Mouse (Mus musculus) limb, embryonic 14.5 days (tissue): ENCODE data around the gene Casc3. TPM values are rescaled to one million over a fixed set of nuclear protein-coding genes. Genes with fewer than 3 reads are reported as not detected.

Experiments
- ATAC-seq: fragments of 200-750 bp; cut with Nextera tagmentation; 2 replicates; pipeline ENCODE4 v1.8.0; 2017; ENCODE audit warnings: low read depth, moderate number of reproducible peaks, moderate TSS enrichment; ENCODE audit not compliant: low FRiP score
- DNase-seq: peaks from one replicate; pipeline ENCODE4 v3.0.0-alpha.2; 2015; ENCODE audit warnings: low spot score
- H3K27ac ChIP-seq: fragments of 300-500 bp; sonication (generic); replicated peaks from 2 replicates; pipeline ENCODE4 v1.5.1; 2014; ENCODE audit warnings: low read depth, mild to moderate bottlenecking, low read length, moderate library complexity, mixed read lengths
- H3K27me3 ChIP-seq: fragments of 300-500 bp; sonication (generic); 2 replicates; pipeline ENCODE4 v1.6.1; 2014; ENCODE audit warnings: low read length, mixed read lengths; ENCODE audit not compliant: control insufficient read depth, insufficient read depth
- H3K36me3 ChIP-seq: fragments of 300-500 bp; sonication (generic); 2 replicates; pipeline ENCODE4 v1.6.1; 2014; ENCODE audit warnings: mild to moderate bottlenecking, low read length, moderate library complexity, mixed read lengths; ENCODE audit not compliant: control insufficient read depth, insufficient read depth
- H3K4me1 ChIP-seq: fragments of 300-500 bp; sonication (generic); 2 replicates; pipeline ENCODE4 v1.6.1; 2014; ENCODE audit warnings: antibody characterized with exemption, low read length, mixed read lengths; ENCODE audit not compliant: control insufficient read depth, insufficient read depth
- H3K4me2 ChIP-seq: fragments of 300-500 bp; sonication (generic); replicated peaks from 2 replicates; pipeline ENCODE4 v1.6.1; 2014; ENCODE audit warnings: low read depth, mild to moderate bottlenecking, low read length, moderate library complexity; ENCODE audit not compliant: severe bottlenecking
- H3K4me3 ChIP-seq: fragments of 300-500 bp; sonication (generic); replicated peaks from 2 replicates; pipeline ENCODE4 v1.5.1; 2014; ENCODE audit warnings: low read length
- H3K9ac ChIP-seq: fragments of 300-500 bp; sonication (generic); 2 replicates; pipeline ENCODE4 v1.6.1; 2014; ENCODE audit warnings: mild to moderate bottlenecking, low read depth, low read length, moderate library complexity; ENCODE audit not compliant: severe bottlenecking
- H3K9me3 ChIP-seq: fragments of 300-500 bp; sonication (generic); 2 replicates; pipeline ENCODE4 v1.6.1; 2016; ENCODE audit warnings: low read length; ENCODE audit not compliant: control insufficient read depth
- POLR2A ChIP-seq: fragments of 200-500 bp; IDR thresholded peaks from 2 replicates; pipeline ENCODE4 v1.8.0; 2012; ENCODE audit warnings: inconsistent platforms, mild to moderate bottlenecking, moderate library complexity, borderline replicate concordance; ENCODE audit not compliant: insufficient read depth, insufficient read length; ENCODE audit errors: extremely low read depth
- WGBS: fragments of 180-500 bp; shearing (Covaris S2); extraction: QIAGEN DNeasy Blood & Tissue Kit; methylation state at CpG from one replicate; pipeline ENCODE4 v1.1.7; 2014; 5-methylcytosine and 5-hydroxymethylcytosine counted together
- polyA plus RNA-seq, 2 experiments: library from polyadenylated mRNA; depleted of rRNA in 1 of 2; stranded (reverse) in 1 of 2; unstranded in 1 of 2; fragments of >200 nt; fragmentation: Nextera tagmentation in 1 of 2; extraction: Ambion mirVana in 1 of 2; gene quantifications; 2 replicates each; pipeline versions ENCODE4 v1.2.1 to v1.2.3; 2012 to 2014

The Casc3 gene
- polyA plus RNA-seq, 2 experiments = 34.1 to 52.4 TPM

DNA sequence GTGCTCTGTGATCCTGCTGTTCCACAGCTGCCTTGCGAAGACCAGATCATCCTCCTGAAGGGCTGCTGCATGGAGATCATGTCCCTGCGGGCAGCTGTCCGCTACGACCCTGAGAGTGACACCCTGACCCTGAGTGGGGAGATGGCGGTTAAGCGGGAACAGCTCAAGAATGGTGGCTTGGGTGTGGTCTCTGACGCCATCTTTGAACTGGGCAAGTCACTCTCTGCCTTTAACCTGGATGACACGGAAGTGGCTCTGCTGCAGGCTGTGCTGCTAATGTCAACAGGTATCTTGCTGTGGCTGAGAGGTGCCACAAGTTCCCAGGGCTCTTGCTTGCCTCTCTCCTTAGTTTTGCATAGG is 41.2 kb upstream of the Casc3 start:
- no peaks in the 10 kb centered on the region for H3K9me3 ChIP-seq
- no peak for TF ChIP-seq POLR2A
- H3K4me3 ChIP-seq = no peak overlapping the region
- no peak overlapping the region for H3K27ac ChIP-seq
- peaks cover 30% of the 10 kb centered on the region for H3K4me1 ChIP-seq
- 87% methylated on average over 8 of the region's 8 CpGs for WGBS
- H3K36me3 ChIP-seq = peaks cover 79% of the 10 kb centered on the region
- no peak for DNase-seq
- H3K9ac ChIP-seq = no peak overlapping the region
- H3K27me3 ChIP-seq = no peaks in the 10 kb centered on the region
- no peak overlapping the region for H3K4me2 ChIP-seq
- no peak for ATAC-seq

DNA sequence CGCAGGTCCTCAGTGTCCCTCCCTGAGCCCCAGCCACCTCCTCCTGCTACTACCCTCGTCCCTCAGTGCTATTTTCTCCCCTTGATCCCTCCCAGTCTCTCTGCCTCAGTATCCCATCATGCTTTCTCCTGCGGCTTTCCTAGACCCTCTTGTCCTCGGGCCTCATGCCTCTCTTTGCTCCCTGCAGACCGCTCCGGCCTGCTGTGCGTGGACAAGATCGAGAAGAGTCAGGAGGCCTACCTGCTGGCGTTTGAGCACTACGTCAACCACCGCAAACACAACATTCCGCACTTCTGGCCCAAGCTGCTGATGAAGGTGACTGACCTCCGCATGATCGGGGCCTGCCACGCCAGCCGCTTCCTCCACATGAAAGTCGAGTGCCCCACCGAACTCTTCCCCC is 40.6 kb upstream of the Casc3 start:
- no peak overlapping the region for H3K9ac ChIP-seq
- peaks cover 33% of the 10 kb centered on the region for H3K4me1 ChIP-seq
- TF ChIP-seq POLR2A = no peak
- no peak for DNase-seq
- no peak overlapping the region for H3K4me2 ChIP-seq
- 81% methylated on average over 18 of the region's 18 CpGs for WGBS
- H3K27me3 ChIP-seq = no peaks in the 10 kb centered on the region
- no peak overlapping the region for H3K27ac ChIP-seq
- H3K36me3 ChIP-seq = peaks cover 84% of the 10 kb centered on the region
- no peak overlapping the region for H3K4me3 ChIP-seq
- H3K9me3 ChIP-seq = no peaks in the 10 kb centered on the region
- ATAC-seq = no peak

DNA sequence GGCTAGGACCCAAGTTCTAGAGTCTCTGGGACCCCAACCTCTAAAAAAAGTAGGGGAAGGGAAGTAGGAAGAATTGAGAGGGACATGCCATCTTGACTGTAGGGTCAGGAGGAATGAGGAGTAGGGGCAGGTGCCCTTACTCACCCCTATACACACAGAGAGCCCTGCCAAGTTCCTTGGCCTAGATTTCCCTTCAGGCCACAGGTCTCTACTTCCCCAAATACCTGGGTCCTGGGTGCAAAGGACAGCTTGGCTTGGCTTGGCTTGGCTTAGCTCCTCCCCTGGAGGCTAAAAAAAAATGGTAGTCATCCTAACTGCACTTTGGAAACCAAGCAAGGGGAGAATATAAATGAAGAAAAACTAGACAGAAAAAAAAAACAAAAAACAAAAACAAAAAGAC is 40.0 kb upstream of the Casc3 start:
- TF ChIP-seq POLR2A = no peak
- H3K27me3 ChIP-seq = no peaks in the 10 kb centered on the region
- no peak overlapping the region for H3K27ac ChIP-seq
- no peak for ATAC-seq
- H3K4me3 ChIP-seq = no peak overlapping the region
- H3K9me3 ChIP-seq = no peaks in the 10 kb centered on the region
- no peak overlapping the region for H3K4me2 ChIP-seq
- DNase-seq = no peak
- no peak overlapping the region for H3K9ac ChIP-seq
- peaks cover 87% of the 10 kb centered on the region for H3K36me3 ChIP-seq
- H3K4me1 ChIP-seq = peaks cover 33% of the 10 kb centered on the region

DNA sequence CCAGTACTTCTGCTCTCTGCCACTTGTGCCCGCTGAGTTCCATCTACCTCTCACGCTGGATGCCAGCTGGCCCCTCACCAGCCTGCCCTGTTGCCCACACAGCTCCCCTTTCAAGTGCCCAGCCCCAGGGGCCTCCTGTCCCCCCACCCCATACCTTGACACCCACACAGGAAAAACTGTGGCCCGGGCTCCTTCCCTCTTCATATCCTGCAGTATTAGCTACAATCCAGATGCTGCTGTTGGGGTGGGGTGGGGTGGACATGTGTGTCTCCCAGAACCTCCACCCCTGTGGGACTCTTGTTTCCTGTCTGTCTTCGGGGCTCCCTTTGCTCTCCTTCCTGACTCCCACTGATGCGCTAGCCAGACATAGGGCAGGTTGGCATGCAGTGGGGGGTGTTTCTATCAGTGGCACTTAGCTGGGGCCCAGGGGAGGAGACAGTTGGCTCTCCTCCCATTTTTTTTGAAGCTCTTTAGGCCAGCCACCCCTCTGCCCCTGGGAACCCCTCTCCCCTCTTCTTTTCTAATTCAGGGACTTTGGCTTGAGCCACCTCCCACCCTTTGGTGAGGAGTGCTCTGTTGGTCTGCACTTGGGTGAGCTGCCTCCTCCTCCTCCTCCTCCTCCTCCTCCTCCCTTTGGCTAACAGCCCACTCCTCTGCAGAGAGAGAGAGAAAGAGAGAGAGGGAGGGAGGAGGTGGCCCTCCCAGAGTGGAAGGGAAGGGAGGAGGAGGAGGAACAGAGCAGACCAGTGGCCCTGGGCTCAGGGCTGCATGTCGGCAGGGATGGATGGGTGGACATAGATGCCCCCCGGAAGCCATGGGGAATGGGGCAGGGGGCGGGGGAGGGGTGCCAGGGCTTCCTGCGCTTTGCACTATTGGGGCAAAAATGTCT is 39.0 kb upstream of the Casc3 start:
- ATAC-seq (no peak), DNase-seq (no peak)
- Histone ChIP-seq H3K4me2 (no peak overlapping the region), H3K27me3 (no peaks in the 10 kb centered on the region), H3K9ac (no peak overlapping the region), H3K4me3 (no peak overlapping the region), H3K4me1 (peaks cover 33% of the 10 kb centered on the region), H3K36me3 (peaks cover 87% of the 10 kb centered on the region), H3K9me3 (no peaks in the 10 kb centered on the region), H3K27ac (no peak overlapping the region)
- 54% methylated on average over 8 of the region's 9 CpGs for WGBS
- no peak for TF ChIP-seq POLR2A

DNA sequence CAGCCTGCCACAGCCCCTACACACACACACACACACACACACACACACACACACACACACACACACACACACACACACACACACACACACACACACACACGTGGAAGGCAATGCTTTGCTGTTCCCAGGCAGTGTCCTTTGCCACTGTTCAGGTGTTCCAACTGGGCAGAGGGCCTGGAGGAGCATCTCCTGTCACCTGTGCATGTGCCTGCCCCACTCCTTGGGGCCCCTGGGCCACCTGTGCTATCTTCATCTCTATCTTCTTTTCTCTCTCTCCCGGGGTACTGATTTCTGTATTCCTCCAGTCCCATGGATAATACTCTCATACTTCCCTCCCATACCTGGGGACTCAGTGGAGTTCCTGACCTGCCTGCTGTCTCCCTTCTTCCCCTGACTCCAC is 38.4 kb upstream of the Casc3 start:
- H3K4me1 ChIP-seq = peaks cover 33% of the 10 kb centered on the region
- H3K9me3 ChIP-seq = no peaks in the 10 kb centered on the region
- WGBS = 50% methylated on average over 1 of the region's 2 CpGs
- H3K4me3 ChIP-seq = no peak overlapping the region
- ATAC-seq = no peak
- no peak for DNase-seq
- H3K27ac ChIP-seq = no peak overlapping the region
- TF ChIP-seq POLR2A = no peak
- H3K9ac ChIP-seq = no peak overlapping the region
- H3K4me2 ChIP-seq = no peak overlapping the region
- H3K27me3 ChIP-seq = no peaks in the 10 kb centered on the region
- peaks cover 84% of the 10 kb centered on the region for H3K36me3 ChIP-seq

DNA sequence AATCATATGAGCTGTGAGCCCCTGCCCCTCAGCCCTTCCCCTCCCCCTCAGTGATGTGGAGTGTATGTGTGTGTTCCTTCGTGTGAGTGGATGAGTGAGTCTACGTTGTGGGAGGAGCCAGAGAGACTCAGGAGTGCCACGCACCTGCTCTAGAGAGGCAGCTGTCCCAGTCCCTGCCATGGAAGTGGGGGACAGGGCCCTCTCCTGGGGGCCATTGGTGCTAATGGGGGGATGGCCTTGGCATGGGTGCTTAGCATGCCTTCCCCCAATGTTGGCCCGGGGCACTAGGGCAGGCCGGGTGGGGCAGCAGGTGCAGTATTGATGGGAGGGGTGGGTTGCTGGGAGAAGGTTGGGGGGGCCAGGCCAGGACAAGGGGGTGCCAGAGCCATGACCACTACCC is 37.9 kb upstream of the Casc3 start:
- Histone ChIP-seq H3K27me3 (no peaks in the 10 kb centered on the region), H3K9me3 (no peaks in the 10 kb centered on the region), H3K4me2 (no peak overlapping the region), H3K36me3 (peaks cover 79% of the 10 kb centered on the region), H3K27ac (no peak overlapping the region), H3K4me1 (peaks cover 33% of the 10 kb centered on the region), H3K4me3 (no peak overlapping the region), H3K9ac (no peak overlapping the region)
- WGBS = 42% methylated on average over 5 of the region's 5 CpGs
- TF ChIP-seq POLR2A = no peak
- DNase-seq = no peak
- ATAC-seq = no peak
